Comparison of ENCODE assay signal across 9 mouse cellular contexts in the genomic region with DNA sequence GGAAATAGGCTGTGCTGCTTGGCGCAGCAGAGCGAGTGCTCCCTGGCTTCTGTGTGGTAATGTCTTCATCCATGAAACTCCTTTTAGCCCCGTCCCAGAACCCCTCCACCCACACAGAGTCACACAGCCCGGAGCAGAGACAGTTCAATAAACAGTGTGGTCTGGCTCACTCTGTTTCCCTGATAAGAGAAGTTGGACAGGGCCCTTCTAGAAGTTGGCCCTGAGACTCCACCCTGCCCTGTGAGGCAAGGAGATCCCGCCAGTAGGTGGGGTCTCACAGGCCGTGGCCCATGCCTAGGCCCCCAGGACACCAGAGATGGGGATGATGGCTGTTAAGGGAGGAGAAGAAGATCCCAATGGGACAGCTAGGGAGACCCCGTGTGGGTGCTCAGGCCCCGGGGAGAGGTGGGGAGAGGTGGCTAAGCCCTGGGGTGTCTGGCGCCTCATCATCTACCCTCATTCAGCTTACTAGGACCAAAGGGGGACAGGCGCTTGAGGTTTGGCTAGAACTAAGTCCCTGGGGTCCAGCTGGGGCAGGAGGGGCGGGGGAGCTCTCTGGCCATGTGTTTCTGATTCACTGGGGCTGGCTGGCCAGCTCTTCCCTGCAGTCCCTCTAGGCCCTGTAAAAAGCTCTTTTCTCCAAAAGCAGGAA. TPM values are rescaled to one million over a fixed set of nuclear protein-coding genes. Genes with fewer than 3 reads are reported as not detected.
DNase-seq lines count a peak whose midpoint lies in the region; ATAC-seq lines count a peak whose summit lies in the region.
"Had no signal": no experiment of that assay in that cellular context is flagged by ENCODE, and none has a peak within 500 bp of the region (broad histone marks: within the 10 kb centered on the region; RNA-seq: fewer than 3 reads in every experiment).

No protein-coding gene starts in this region.

- ATAC-seq in megakaryocyte-erythroid progenitor cell, adult 5-6 weeks (replicated peaks; ENCODE audit: low FRiP score, low TSS enrichment, poor library complexity, severe bottlenecking), result peak; percentile 62
- ATAC-seq in megakaryocyte, adult 5-6 weeks (ENCODE audit: poor library complexity, severe bottlenecking), result no peak

- peak; percentile 59 to 69 for DNase-seq in lung, adult 18-20 months
- DNase-seq in lung, postnatal 14 days, result no peak
- DNase-seq in gastrocnemius, postnatal 10 days, result peak; percentile 51
- peak; percentile 76 for DNase-seq in kidney, postnatal 10 days
- no peak for DNase-seq in thymus, adult 18-20 months
- no peak for DNase-seq in cerebellum, postnatal 14 days

RNA-seq across cellular contexts. Expression of a gene that starts 5.9 kb away (rescaled TPM):
- total RNA-seq in gastrocnemius, postnatal 10 days (2021), result under 1 TPM in 1 of 2 experiments, not detected in 1; 0.81 TPM
- total RNA-seq in megakaryocyte-erythroid progenitor cell, adult 5-6 weeks (2014; fragmentation: Nextera tagmentation), result 2.1 TPM in 1 of 2 replicates, not detected in the other
- total RNA-seq in megakaryocyte-erythroid progenitor cell, adult 5-6 weeks (2017), result not detected in 2 replicates
- 0.80 TPM in 1 of 2 replicates, not detected in the other for total RNA-seq in megakaryocyte, adult 5-6 weeks (2015)
- not detected in 2 replicates for total RNA-seq in megakaryocyte, adult 5-6 weeks (2017)
- total RNA-seq: neutrophil, adult 5-6 weeks had no signal

RNA-seq across cellular contexts. Expression of a gene that starts 6.6 kb away (rescaled TPM):
- total RNA-seq in gastrocnemius, postnatal 10 days (2021), result 10 to 100 TPM; 26.6 to 30.3 TPM
- total RNA-seq in megakaryocyte-erythroid progenitor cell, adult 5-6 weeks (2014; fragmentation: Nextera tagmentation), result not detected in 2 replicates
- total RNA-seq in megakaryocyte-erythroid progenitor cell, adult 5-6 weeks (2017), result not detected in 2 replicates
- not detected in 2 replicates for total RNA-seq in megakaryocyte, adult 5-6 weeks (2015)
- total RNA-seq in megakaryocyte, adult 5-6 weeks (2017), result not detected in 2 replicates

RNA-seq across cellular contexts. Expression of a gene that starts 20.6 kb away (rescaled TPM):
- 1 to 10 TPM; 5.2 to 8.4 TPM for total RNA-seq in gastrocnemius, postnatal 10 days (2021)
- total RNA-seq in megakaryocyte-erythroid progenitor cell, adult 5-6 weeks (2014; fragmentation: Nextera tagmentation), result 4.1 and 6.1 TPM in 2 replicates
- 1.3 and 3.3 TPM in 2 replicates for total RNA-seq in megakaryocyte-erythroid progenitor cell, adult 5-6 weeks (2017)
- total RNA-seq in megakaryocyte, adult 5-6 weeks (2015), result 20.9 and 21.8 TPM in 2 replicates
- 16.2 TPM in 2 replicates for total RNA-seq in megakaryocyte, adult 5-6 weeks (2017)

Comparison
In these comparisons a context has a peak if more than half of its experiments do, and no peak if none do; other contexts are left out.
1. DNase-seq: peak in lung, adult 18-20 months (2 of 2), gastrocnemius, postnatal 10 days (single experiment) and kidney, postnatal 10 days (single experiment); none in lung, postnatal 14 days (single experiment), thymus, adult 18-20 months (0 of 2) and cerebellum, postnatal 14 days (0 of 2).
2. RNA of a gene that starts 6.6 kb away (total RNA-seq): 26.6 to 30.3 TPM in gastrocnemius, postnatal 10 days; not detected in megakaryocyte-erythroid progenitor cell, adult 5-6 weeks and not detected in megakaryocyte, adult 5-6 weeks; every median in the first group is over 10 times any median in the second.